Mouse (Mus musculus) gastrocnemius, postnatal 36 days (tissue): ENCODE measurements at regions not wholly inside any gene's neighbourhood (a gene's known extent, or its start where the extent isn't known, plus 50 kb on each side); places are given as distances from the start of the nearest gene placed in this dataset.
"Not testable (repeated sequence)": the region's sequence is repeated elsewhere in the genome, so short reads cannot be mapped to it uniquely, and the experiment has no call there.

Experiments
- DNase-seq, 2 experiments: peaks; one replicate each; pipeline ENCODE4 v3.0.0; 2022
- intact Hi-C: fragments of 180-260 bp; cut with DNase I; formaldehyde crosslinking; loops from one replicate; pipeline ENCODE4 v1.15.1; 2025

DNA sequence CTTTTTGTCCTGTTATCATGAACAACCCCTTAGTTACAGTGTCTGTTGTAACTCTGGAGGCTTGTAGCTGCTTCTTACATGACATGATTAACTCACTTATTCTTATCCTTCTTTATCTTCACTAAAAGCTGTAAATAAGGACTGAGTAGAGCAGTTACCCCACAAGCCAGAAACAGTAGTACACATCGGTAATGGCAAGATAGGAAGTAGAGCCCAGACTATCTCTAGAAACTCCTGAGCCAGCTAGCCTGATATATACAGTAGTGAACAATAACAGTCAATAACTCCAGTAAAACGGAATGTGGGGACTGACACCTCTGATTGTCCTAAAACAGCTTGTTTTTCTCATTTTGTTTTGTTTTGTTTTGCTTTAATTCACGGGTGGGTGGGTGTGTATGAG lies 80.9 kb upstream of the Adss start:
- intact Hi-C loops, result loop anchor here (2.0 kb wide), 1 partner anchor 234 kb away; no protein-coding TSS in a partner anchor
- DNase-seq, result not testable (repeated sequence)

GRCm38 (mm10) chr1:177901566-177901965 lies 81.7 kb upstream of the Catspere2 start:
- intact Hi-C loops, result no loop called here
- DNase-seq, result no peak

- intact Hi-C loops, result not testable (repeated sequence)
These were observed 54.7 kb upstream of the Catspere2 start for GRCm38 (mm10) chr1:177928391-177929010.

More at GRCm38 (mm10) chr1:177928391-177929010, 54.7 kb upstream of the Catspere2 start:
- DNase-seq, result not testable (repeated sequence)
